Mouse (Mus musculus) kidney, postnatal 14 days (tissue): Measurements from ENCODE around the gene Atxn1l.
A peak's percentile ranks its signal among the peaks of the same experiment; 100 is the strongest.

Experiments
- DNase-seq: peaks from one replicate; pipeline ENCODE4 v3.0.0; 2022; ENCODE audit warnings: mixed read lengths

The Atxn1l gene

GRCm38 (mm10) chr8:109725106-109725505 is 12.4 kb downstream of the Atxn1l start:
- DNase-seq, result peak; percentile 51

DNA sequence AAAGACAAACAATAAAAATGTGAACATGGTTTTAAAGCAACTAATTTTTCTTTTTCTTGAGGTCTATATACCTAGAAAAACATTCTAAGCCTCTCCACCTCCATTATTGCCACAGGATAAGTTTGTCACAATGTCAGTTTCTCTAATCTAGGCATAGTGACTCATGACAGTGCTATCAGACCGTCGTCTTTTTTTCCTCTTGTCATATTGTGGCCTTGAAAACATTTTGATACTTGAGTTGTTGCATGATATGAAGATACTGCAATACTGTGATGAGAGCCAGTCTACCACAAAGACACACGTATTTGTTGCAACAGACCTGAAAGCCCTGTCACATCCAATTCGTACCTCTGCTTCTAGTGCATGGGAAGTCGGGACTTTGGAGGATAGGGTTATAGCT is 22.6 kb downstream of the Atxn1l start:
- DNase-seq, result no peak

DNA sequence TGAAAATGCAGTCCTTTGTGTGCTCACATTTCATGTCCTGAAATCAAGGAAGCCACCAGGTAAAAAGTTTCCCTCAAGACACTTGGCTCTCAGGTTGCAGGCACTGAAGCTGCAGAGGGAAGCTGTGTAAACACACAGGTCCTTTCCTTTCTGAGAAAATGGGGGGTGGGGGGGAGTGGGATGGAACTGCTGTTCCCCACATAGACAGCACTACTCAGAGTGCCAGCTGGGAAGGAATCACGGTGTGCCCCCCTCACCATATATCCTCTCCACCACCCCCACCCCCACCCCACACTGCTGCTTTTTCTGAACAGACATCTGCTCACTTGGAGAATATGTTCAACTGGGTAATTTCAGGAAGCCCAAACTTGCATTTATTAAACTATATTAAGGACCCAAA is 25.0 kb downstream of the Atxn1l start:
- no peak for DNase-seq

DNA sequence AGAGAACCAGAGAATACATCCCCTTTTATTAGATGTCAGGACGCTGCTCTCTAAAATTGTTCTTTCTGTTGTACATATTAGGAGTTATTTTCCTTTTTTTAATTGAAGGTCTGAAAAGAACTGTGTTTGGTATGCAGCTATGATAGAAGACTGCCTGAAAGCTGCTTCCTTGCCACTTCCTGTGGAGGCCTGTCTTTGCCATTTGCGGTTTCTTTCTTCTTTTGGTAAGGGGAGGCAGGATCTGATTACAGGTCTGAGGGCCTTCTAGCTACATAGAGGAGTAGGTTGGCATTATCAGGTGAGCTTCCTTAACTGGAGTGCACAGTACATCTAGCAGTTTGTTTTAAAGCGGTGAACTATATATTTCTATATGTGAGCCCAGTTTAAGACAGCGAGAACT is 29.6 kb downstream of the Atxn1l start:
- no peak for DNase-seq

DNA sequence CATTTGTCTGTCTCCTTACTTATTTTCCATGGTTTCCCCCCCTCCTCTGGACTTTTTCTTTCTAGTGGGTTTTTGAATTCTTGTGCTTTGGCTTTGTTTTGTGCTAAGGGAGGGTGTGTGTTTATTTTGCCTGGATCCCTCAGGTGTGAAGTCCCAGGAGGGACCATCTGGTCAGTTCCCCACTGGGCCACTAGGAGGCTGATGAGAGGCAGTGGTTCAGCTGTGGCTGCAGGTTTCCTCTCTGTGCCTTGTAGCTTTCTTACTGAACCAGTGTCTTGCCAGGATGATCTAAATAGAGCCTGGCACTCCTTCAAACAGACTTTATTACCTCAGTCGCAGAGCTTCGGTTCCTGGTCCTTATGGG is 30.7 kb downstream of the Atxn1l start:
- DNase-seq, result peak; percentile 88

- DNase-seq, result peak; percentile 29
Observed at GRCm38 (mm10) chr8:109706076-109706873, 31.3 kb downstream of the Atxn1l start.

- peak; percentile 97 for DNase-seq
Observed at GRCm38 (mm10) chr8:109705320-109706075, 32.0 kb downstream of the Atxn1l start, which contains the start of gene Zfp821. TSS of gene Zfp821 (plus strand) at chr8:109705546.

DNA sequence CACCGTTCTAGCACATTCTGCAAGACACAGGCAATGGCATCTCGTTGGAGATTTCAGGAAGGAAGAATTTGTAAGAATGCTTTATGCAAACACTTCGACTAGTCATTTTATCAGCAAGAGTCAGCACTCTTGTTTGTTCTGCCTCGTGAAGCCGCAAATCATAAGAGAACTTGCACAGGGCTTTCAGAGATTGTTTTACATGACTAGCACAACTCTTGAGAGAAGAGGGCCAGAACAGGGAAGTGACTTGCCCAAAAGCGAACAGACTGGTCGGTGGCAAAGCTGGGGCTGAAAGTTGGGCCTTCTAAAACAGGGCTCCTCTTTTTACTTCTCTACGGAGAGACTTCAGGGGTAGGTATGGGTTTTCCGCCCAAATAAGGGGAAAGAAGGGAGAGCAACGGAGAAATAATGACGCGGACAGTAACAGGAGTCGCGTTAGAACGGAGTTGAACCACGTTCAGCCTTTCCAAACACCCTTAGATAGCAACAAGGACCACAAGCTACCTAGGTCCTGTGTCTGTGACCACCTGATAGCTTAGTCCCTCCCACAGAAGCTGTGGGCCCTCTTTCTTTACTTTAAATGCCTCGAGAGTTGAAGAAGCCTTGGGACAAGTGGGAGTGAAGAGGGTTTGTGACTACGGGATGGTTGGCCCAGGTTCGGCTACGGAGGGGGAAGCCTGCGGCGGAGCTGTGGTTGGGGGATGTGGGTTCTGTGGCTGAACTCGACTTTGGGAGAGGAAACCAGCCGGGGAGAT is 32.8 kb downstream of the Atxn1l start:
- no peak for DNase-seq

- no peak for DNase-seq
Observed at GRCm38 (mm10) chr8:109698477-109698876, 39.1 kb downstream of the Atxn1l start.

GRCm38 (mm10) chr8:109697754-109698153 is 39.8 kb downstream of the Atxn1l start:
- no peak for DNase-seq

- DNase-seq, result no peak
Observed at GRCm38 (mm10) chr8:109694154-109694553, 43.4 kb downstream of the Atxn1l start.

DNA sequence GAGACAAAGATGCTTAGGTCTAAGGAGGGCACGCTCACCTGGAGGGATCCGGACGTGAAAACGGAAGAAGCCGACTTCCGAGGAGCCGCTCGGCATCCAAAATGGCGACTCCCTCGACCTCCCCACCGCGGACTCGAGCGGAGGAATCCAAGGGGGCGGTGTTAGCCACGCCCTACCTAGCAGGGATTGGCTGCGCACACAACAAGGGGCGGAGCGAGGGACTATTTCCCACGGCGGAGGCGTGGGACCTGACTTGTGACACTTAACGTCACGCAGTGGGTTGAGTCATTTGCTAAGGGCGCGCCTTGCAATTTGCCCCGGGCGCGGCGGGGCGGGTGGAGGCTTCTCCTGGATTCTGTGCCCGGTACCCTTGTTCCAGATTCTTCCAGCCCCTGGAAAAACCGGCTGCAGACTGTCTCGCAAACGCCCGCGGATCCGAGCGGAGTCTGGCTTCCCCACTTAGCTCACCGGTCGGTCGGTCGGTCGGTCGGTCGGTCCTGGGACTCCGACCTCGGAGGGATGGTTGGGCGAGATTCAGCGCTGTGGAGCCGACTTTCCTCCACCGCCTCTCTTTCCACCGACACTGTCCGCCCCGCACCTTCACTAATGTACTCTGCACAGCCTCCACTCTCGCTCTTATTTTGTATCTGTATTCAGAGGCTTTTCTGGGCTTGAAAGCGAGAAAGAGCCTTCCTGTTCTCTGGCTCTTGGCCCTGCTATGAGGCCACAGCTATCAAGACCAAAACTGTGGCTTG is 44.2 kb downstream of the Atxn1l start, which contains the start of gene Ist1:
Ist1 (minus strand) TSS at position 115 of the 755 bp plus-strand sequence.
- DNase-seq, result peak; percentile 99

DNA sequence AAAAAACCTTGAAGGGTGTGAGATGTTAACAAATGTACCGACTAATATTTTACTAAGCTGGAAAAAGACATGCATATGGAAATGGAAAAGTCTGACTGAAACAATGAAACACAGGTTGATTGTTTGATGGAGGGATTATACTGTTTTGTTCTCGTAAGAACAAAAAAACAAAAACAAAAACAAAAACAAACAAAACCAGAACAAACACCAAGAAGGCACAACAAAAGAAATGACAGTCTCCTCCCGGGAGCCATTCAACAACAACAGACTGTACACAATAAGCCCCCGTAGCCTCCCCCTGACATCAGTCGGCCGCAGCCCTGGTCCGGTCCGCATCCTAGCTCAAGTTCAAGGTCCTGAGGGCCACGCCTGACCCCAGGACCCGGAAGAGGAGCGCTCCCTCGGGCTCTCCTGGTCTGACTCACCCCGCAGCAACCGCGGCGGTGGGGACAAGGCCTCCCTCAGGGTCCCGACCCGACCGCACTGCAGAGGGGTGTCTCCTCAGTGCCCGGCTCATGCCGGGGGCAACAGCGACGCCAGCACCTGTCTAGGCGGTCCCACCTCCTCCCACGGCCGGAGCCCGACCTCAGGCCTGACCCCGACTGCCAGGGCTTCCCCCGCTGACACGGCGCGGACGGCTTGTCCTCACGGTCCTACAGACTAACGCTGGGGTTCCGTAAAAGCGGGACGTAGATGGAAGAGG is 44.9 kb downstream of the Atxn1l start:
- DNase-seq, result no peak

- DNase-seq, result no peak
Observed at GRCm38 (mm10) chr8:109691769-109692168, 45.8 kb downstream of the Atxn1l start.

- no peak for DNase-seq
Observed at GRCm38 (mm10) chr8:109687248-109687647, 50.3 kb downstream of the Atxn1l start.

- DNase-seq, result no peak
Observed at GRCm38 (mm10) chr8:109682120-109682519, 55.4 kb downstream of the Atxn1l start.

GRCm38 (mm10) chr8:109681535-109681934 is 56.0 kb downstream of the Atxn1l start:
- no peak for DNase-seq
